7 mouse cellular contexts compared by ENCODE assay signal in the genomic region with DNA sequence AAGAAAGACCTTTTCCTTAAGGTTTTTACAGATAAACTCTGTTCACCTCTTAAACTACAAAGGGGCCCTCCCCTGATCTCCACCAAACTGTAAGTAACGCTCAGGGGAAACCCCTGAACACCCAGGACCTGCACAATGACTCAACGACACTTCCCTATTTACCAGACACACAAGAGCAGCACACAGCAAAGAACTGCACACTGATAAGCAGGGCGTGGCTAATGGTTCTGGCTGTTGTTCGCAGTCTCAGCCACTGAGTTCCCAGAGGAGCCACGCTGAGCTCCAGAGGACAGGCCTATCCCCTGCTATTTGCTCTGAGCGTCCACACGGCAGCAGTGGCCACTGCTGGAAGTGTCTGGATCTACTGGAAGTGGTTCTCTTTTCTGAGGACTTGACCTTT.
DNase-seq lines count a peak whose midpoint lies in the region; ATAC-seq lines count a peak whose summit lies in the region.

No protein-coding gene starts in this region.

- no peaks in the 10 kb centered on the region for H3K27me3 ChIP-seq in liver, embryonic 15.5 days

- peak overlapping the region; percentile 70 for H3K27ac ChIP-seq in liver, embryonic 15.5 days (replicated peaks)

- peaks cover 39% of the 10 kb centered on the region for H3K4me1 ChIP-seq in liver, embryonic 15.5 days (replicated peaks)

- intact Hi-C loops in heart, postnatal 36 days (cut with DNase I), result no loop called here

- H3K9ac ChIP-seq in liver, embryonic 15.5 days, result no peak overlapping the region

- H3K9me3 ChIP-seq in liver, embryonic 15.5 days (replicated peaks), result no peaks in the 10 kb centered on the region

- peak; percentile 10 to 22 for DNase-seq in CD8-positive naive resting alpha-beta T cell, adult 2 months (ENCODE audit: low read depth in 2 of 2, low spot score in 2 of 2)
- DNase-seq in ZHBTc4 (ENCODE audit: low read depth, low spot score), result peak; percentile 49
- DNase-seq in heart, postnatal 36 days, result peak; percentile 51 to 67
- peak; percentile 63 to 77 for DNase-seq in natural killer cell, adult 2 months (ENCODE audit: low spot score in 2 of 2)
- peak; percentile 56 for DNase-seq in thymus, postnatal 14 days

- H3K4me3 ChIP-seq in liver, embryonic 15.5 days (replicated peaks), result no peak overlapping the region

- H3K36me3 ChIP-seq in liver, embryonic 15.5 days (replicated peaks), result no peaks in the 10 kb centered on the region

- WGBS in liver, embryonic 15.5 days (ENCODE audit: insufficient replicate concordance), result 5% methylated on average over 7 of the region's 7 CpGs

- peak; percentile 79 for ATAC-seq in erythroid progenitor cell, adult 5-6 weeks (replicated peaks; ENCODE audit: low FRiP score, poor library complexity, severe bottlenecking)
- peak; percentile 89 for ATAC-seq in liver, embryonic 15.5 days (ENCODE audit: insufficient read depth)

- H3K4me2 ChIP-seq in liver, embryonic 15.5 days, result peak overlapping the region; percentile 51

Comparison
In these comparisons a context has a peak if more than half of its experiments do, and no peak if none do; other contexts are left out.
1. DNase-seq: peak in every context shown above with its lines; median percentile 70 in natural killer cell, adult 2 months; 59 in heart, postnatal 36 days; 56 in thymus, postnatal 14 days; 49 in ZHBTc4; 16 in CD8-positive naive resting alpha-beta T cell, adult 2 months.